In genomic region chr11:54053090-54053489, GRCm38 (mm10) we compare ENCODE assay signal across 26 mouse cellular contexts. TPM values are rescaled to one million over a fixed set of nuclear protein-coding genes. Genes with fewer than 3 reads are reported as not detected.
DNase-seq lines count a peak whose midpoint lies in the region; ATAC-seq and TF ChIP-seq lines count a peak whose summit lies in the region.
"Had no signal": no experiment of that assay in that cellular context is flagged by ENCODE, and none has a peak within 500 bp of the region (broad histone marks: within the 10 kb centered on the region; RNA-seq: fewer than 3 reads in every experiment).

No protein-coding gene starts in this region.

- TF ChIP-seq CTCF in kidney, postnatal 0 days (IDR thresholded peaks at IDR 0.05; ENCODE audit: low read depth): no peak

- no peak overlapping the region for H3K4me3 ChIP-seq in kidney, postnatal 0 days (replicated peaks; ENCODE audit: low read depth, low read length)
- H3K4me3 ChIP-seq: embryonic facial prominence, embryonic 15.5 days; forebrain, embryonic 15.5 days; gastrocnemius, adult 2 months; heart, embryonic 13.5 days; hindbrain, embryonic 12.5 days had no signal

- no peak overlapping the region for H3K4me2 ChIP-seq in kidney, postnatal 0 days (ENCODE audit: low read length)
- H3K4me2 ChIP-seq: embryonic facial prominence, embryonic 15.5 days; forebrain, embryonic 15.5 days; heart, embryonic 13.5 days; hindbrain, embryonic 12.5 days had no signal

- H3K27ac ChIP-seq in kidney, postnatal 0 days: no peak overlapping the region
- H3K27ac ChIP-seq: embryonic facial prominence, embryonic 15.5 days; forebrain, embryonic 15.5 days; gastrocnemius, adult 2 months; heart, embryonic 13.5 days; hindbrain, embryonic 12.5 days had no signal

- 73% methylated on average over 7 of the region's 7 CpGs for WGBS in kidney, postnatal 0 days

- no peak for DNase-seq in frontal cortex, postnatal 10 days (ENCODE audit: low spot score in 2 of 2)
- peak; percentile 72 for DNase-seq in kidney, postnatal 0 days (ENCODE audit: low spot score)
- DNase-seq in kidney, adult 18-20 months: no peak
- peak; percentile 12 for DNase-seq in testis, postnatal 10 days (ENCODE audit: low spot score)
- no peak for DNase-seq in testis, postnatal 14 days (ENCODE audit: low spot score)
- DNase-seq in ovary, postnatal 14 days (ENCODE audit: low spot score): no peak
- DNase-seq: adrenal gland, postnatal 14 days; B cell, adult 2 months; cerebellum, adult 18-20 months; cerebellum, adult 9-11 months; embryo, embryonic 11 days; gastrocnemius, adult 2 months; gastrocnemius, postnatal 25 days; heart, postnatal 4 days had no signal

- no peaks in the 10 kb centered on the region for H3K9me3 ChIP-seq in kidney, postnatal 0 days (replicated peaks; ENCODE audit: low read length)
- H3K9me3 ChIP-seq: embryonic facial prominence, embryonic 15.5 days; forebrain, embryonic 15.5 days; G1E; heart, embryonic 13.5 days; hindbrain, embryonic 12.5 days had no signal

- H3K9ac ChIP-seq in kidney, postnatal 0 days (ENCODE audit: low read depth, low read length): no peak overlapping the region
- H3K9ac ChIP-seq: embryonic facial prominence, embryonic 15.5 days; forebrain, embryonic 15.5 days; heart, embryonic 13.5 days; hindbrain, embryonic 12.5 days had no signal

- peak; percentile 38 for ATAC-seq in frontal cortex, adult (ENCODE audit: low TSS enrichment)
- ATAC-seq in kidney, postnatal 0 days (replicated peaks; ENCODE audit: low FRiP score, low read depth): no peak
- ATAC-seq in megakaryocyte-erythroid progenitor cell, adult 5-6 weeks (replicated peaks; ENCODE audit: low FRiP score, low TSS enrichment, poor library complexity, severe bottlenecking): peak; percentile 59
- ATAC-seq: activated CD4-positive, CD25-positive, alpha-beta regulatory T cell, adult 4 months; CD4-positive, CD25-positive, alpha-beta regulatory T cell, adult 4 months; forebrain, embryonic 15.5 days; hindbrain, embryonic 16.5 days; Patski had no signal

- no peaks in the 10 kb centered on the region for H3K36me3 ChIP-seq in kidney, postnatal 0 days (ENCODE audit: insufficient read depth, low read length)
- H3K36me3 ChIP-seq: forebrain, embryonic 15.5 days; G1E; heart, embryonic 13.5 days; hindbrain, embryonic 12.5 days had no signal

- no peaks in the 10 kb centered on the region for H3K4me1 ChIP-seq in kidney, postnatal 0 days (replicated peaks; ENCODE audit: insufficient read depth, low read length)

- no peaks in the 10 kb centered on the region for H3K27me3 ChIP-seq in kidney, postnatal 0 days (ENCODE audit: insufficient read depth, low read length)
- H3K27me3 ChIP-seq: embryonic facial prominence, embryonic 15.5 days; forebrain, embryonic 15.5 days; hindbrain, embryonic 12.5 days; Patski had no signal

RNA-seq across cellular contexts. Expression of gene Pdlim4, which starts 15.7 kb away (rescaled TPM):
- 47.5 and 52.9 TPM in 2 replicates for polyA plus RNA-seq in kidney, postnatal 0 days (2015; fragmentation: Nextera tagmentation; extraction: Ambion mirVana)
- not detected in 2 replicates for total RNA-seq in megakaryocyte-erythroid progenitor cell, adult 5-6 weeks (2014; fragmentation: Nextera tagmentation)
- 0.69 TPM in 1 of 2 replicates, not detected in the other for total RNA-seq in megakaryocyte-erythroid progenitor cell, adult 5-6 weeks (2017)
- polyA plus RNA-seq: G1E had no signal

RNA-seq across cellular contexts. Expression of gene Slc22a4, which starts 25.2 kb away (rescaled TPM):
- 3.6 TPM in 2 replicates for polyA plus RNA-seq in kidney, postnatal 0 days (2015; fragmentation: Nextera tagmentation; extraction: Ambion mirVana)
- 8.4 and 11.5 TPM in 2 replicates for total RNA-seq in megakaryocyte-erythroid progenitor cell, adult 5-6 weeks (2014; fragmentation: Nextera tagmentation)
- total RNA-seq in megakaryocyte-erythroid progenitor cell, adult 5-6 weeks (2017): 1.8 and 4.9 TPM in 2 replicates
- total RNA-seq: G1E had no signal
- polyA plus RNA-seq: CD4-positive, CD25-positive, alpha-beta regulatory T cell, adult 4 months; G1E had no signal

RNA-seq across cellular contexts. Expression of gene P4ha2, which starts 46.8 kb away (rescaled TPM):
- 11.2 and 13.9 TPM in 2 replicates for polyA plus RNA-seq in kidney, postnatal 0 days (2015; fragmentation: Nextera tagmentation; extraction: Ambion mirVana)
- 1.4 and 12.9 TPM in 2 replicates for total RNA-seq in megakaryocyte-erythroid progenitor cell, adult 5-6 weeks (2014; fragmentation: Nextera tagmentation)
- 0.65 and 2.5 TPM in 2 replicates for total RNA-seq in megakaryocyte-erythroid progenitor cell, adult 5-6 weeks (2017)
- total RNA-seq: granulocyte monocyte progenitor cell, adult 5-6 weeks had no signal
- polyA plus RNA-seq: activated CD4-positive, CD25-positive, alpha-beta regulatory T cell, adult 4 months; CD4-positive, CD25-positive, alpha-beta regulatory T cell, adult 4 months; G1E had no signal

Comparison
In these comparisons a context has a peak if more than half of its experiments do, and no peak if none do; other contexts are left out.
1. DNase-seq: peak in kidney, postnatal 0 days (single experiment) and testis, postnatal 10 days (single experiment); none in frontal cortex, postnatal 10 days (0 of 2), kidney, adult 18-20 months (single experiment), testis, postnatal 14 days (single experiment) and ovary, postnatal 14 days (single experiment).